Mouse (Mus musculus): Measurements from ENCODE around the gene Cfap44.

- TF ChIP-seq POLR2A (IDR thresholded peaks at IDR 0.05; ENCODE audit: low read depth, low read length) (no peak), CTCF (IDR thresholded peaks at IDR 0.05; ENCODE audit: extremely low read depth, insufficient read depth, insufficient read length, insufficient replicate concordance) (no peak)
Observed at GRCm38 (mm10) chr16:44430021-44430420, 35.4 kb downstream of the Cfap44 start.
